ENCODE assay signal across 22 mouse cellular contexts in the genomic region with DNA sequence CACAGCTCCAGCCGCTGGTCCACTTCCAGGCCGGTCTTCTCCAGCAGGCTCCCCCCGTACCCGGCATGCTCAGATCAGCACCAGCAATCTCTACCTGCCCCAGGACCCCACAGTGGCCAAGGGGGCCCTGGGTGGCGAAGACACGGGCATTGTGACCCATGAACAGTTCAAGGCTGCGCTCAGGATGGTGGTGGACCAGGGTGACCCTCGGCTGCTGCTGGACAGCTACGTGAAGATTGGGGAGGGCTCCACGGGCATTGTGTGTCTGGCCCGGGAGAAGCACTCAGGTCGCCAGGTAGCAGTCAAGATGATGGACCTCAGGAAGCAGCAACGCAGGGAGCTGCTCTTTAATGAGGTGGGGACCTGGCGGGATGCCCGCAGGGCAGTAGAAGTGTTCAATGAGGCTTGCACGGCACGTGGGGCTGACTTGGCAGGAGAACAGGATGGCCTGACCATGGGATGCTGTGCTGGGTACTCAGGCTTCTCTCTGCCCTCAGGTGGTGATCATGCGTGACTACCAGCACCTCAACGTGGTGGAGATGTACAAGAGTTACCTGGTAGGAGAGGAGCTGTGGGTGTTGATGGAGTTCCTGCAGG. TPM values are rescaled to one million over a fixed set of nuclear protein-coding genes. Genes with fewer than 3 reads are reported as not detected.
DNase-seq lines count a peak whose midpoint lies in the region; ATAC-seq and TF ChIP-seq lines count a peak whose summit lies in the region.
"Had no signal": no experiment of that assay in that cellular context is flagged by ENCODE, and none has a peak within 500 bp of the region (broad histone marks: within the 10 kb centered on the region; RNA-seq: fewer than 3 reads in every experiment).

No protein-coding gene starts in this region.

- H3K4me2 ChIP-seq in kidney, embryonic 15.5 days: no peak overlapping the region
- H3K4me2 ChIP-seq: embryonic facial prominence, embryonic 13.5 days; heart, embryonic 15.5 days; liver, embryonic 12.5 days; lung, embryonic 14.5 days; midbrain, embryonic 12.5 days had no signal

- H3K27me3 ChIP-seq in kidney, adult 2 months (replicated peaks; ENCODE audit: control insufficient read depth, insufficient read depth, low read length): no peaks in the 10 kb centered on the region
- H3K27me3 ChIP-seq in kidney, embryonic 15.5 days: peaks cover 67% of the 10 kb centered on the region

- no peaks in the 10 kb centered on the region for H3K36me3 ChIP-seq in kidney, adult 2 months (ENCODE audit: control insufficient read depth, insufficient read depth, low read length)
- no peaks in the 10 kb centered on the region for H3K36me3 ChIP-seq in kidney, embryonic 15.5 days
- H3K36me3 ChIP-seq: embryonic facial prominence, embryonic 13.5 days; heart, embryonic 15.5 days; limb, embryonic 10.5 days; liver, embryonic 12.5 days; midbrain, embryonic 12.5 days had no signal

- TF ChIP-seq CTCF in kidney, adult 2 months (conservative IDR thresholded peaks at IDR 0.05; ENCODE audit: insufficient read depth, insufficient read length, low read depth, low read length): no peak

- no peak overlapping the region for H3K4me3 ChIP-seq in kidney, adult 2 months (ENCODE audit: insufficient read depth, low read depth, low read length)
- H3K4me3 ChIP-seq in kidney, embryonic 15.5 days (replicated peaks): no peak overlapping the region
- H3K4me3 ChIP-seq: embryonic facial prominence, embryonic 13.5 days; heart, embryonic 15.5 days; limb, embryonic 10.5 days; liver, embryonic 12.5 days; midbrain, embryonic 12.5 days; myocyte had no signal

- TF ChIP-seq POLR2A in kidney, adult 2 months (IDR thresholded peaks at IDR 0.05; ENCODE audit: low read depth, low read length): no peak

- H3K27ac ChIP-seq in kidney, adult 2 months (ENCODE audit: insufficient read depth, low read depth, low read length): no peak overlapping the region
- no peak overlapping the region for H3K27ac ChIP-seq in kidney, embryonic 15.5 days
- H3K27ac ChIP-seq: embryonic facial prominence, embryonic 13.5 days; heart, embryonic 15.5 days; limb, embryonic 10.5 days; liver, embryonic 12.5 days; midbrain, embryonic 12.5 days had no signal

- WGBS in kidney, adult 2 months: 56% methylated on average over 19 of the region's 19 CpGs
- 78% methylated on average over 19 of the region's 19 CpGs for WGBS in kidney, embryonic 15.5 days

- peak; percentile 25 to 41 for DNase-seq in cerebellum, postnatal 36 days
- DNase-seq in cerebellum, adult 11-12 months: no peak
- DNase-seq in kidney, adult 2 months: peak; percentile 93
- DNase-seq in MN1 (ENCODE audit: low spot score): peak; percentile 54
- DNase-seq in kidney, adult 9 months: peak; percentile 82
- no peak for DNase-seq in spleen, postnatal 4 days (ENCODE audit: low spot score in 2 of 2)
- no peak for DNase-seq in liver
- DNase-seq: B cell, adult 2 months; forebrain, postnatal 0 days; heart, adult 18-20 months; layer of hippocampus, postnatal 36 days; lung, embryonic 14.5 days; thymus, postnatal 14 days had no signal

- no peak overlapping the region for H3K9ac ChIP-seq in kidney, embryonic 15.5 days
- H3K9ac ChIP-seq: embryonic facial prominence, embryonic 13.5 days; forebrain, postnatal 0 days; heart, embryonic 15.5 days; liver, embryonic 12.5 days; lung, embryonic 14.5 days; midbrain, embryonic 12.5 days had no signal

- peaks cover 3% of the 10 kb centered on the region; the same call in 1 of the 2 replicates for H3K4me1 ChIP-seq in kidney, adult 2 months (ENCODE audit: control insufficient read depth, insufficient read depth, low read length)
- H3K4me1 ChIP-seq in kidney, embryonic 15.5 days: peaks cover 18% of the 10 kb centered on the region
- H3K4me1 ChIP-seq: limb, embryonic 10.5 days; liver, embryonic 12.5 days; midbrain, embryonic 12.5 days had no signal

- no peak for ATAC-seq in kidney, embryonic 15.5 days (replicated peaks; ENCODE audit: low FRiP score)
- ATAC-seq: activated CD4-positive, CD25-positive, alpha-beta regulatory T cell, adult 4 months; forebrain, postnatal 0 days; liver, embryonic 12.5 days had no signal

- H3K9me3 ChIP-seq in kidney, embryonic 15.5 days (replicated peaks): no peaks in the 10 kb centered on the region
- H3K9me3 ChIP-seq: embryonic facial prominence, embryonic 13.5 days; heart, embryonic 15.5 days; limb, embryonic 10.5 days; liver, embryonic 12.5 days; midbrain, embryonic 12.5 days had no signal

RNA-seq across cellular contexts. Expression of a gene that starts 10.3 kb away (rescaled TPM):
- 0.03 and 0.05 TPM in 2 replicates for polyA plus RNA-seq in kidney, adult 2 months (2012; rRNA removed)
- 0.28 and 0.39 TPM in 2 replicates for polyA plus RNA-seq in kidney, embryonic 15.5 days (2015; fragmentation: Nextera tagmentation; extraction: Ambion mirVana)
- polyA plus RNA-seq: activated CD4-positive, CD25-positive, alpha-beta regulatory T cell, adult 4 months; limb, embryonic 10.5 days; lung, embryonic 14.5 days; midbrain, embryonic 12.5 days; stomach, embryonic 14.5 days had no signal

RNA-seq across cellular contexts. Expression of a gene that starts 30.4 kb away (rescaled TPM):
- polyA plus RNA-seq in kidney, adult 2 months (2012; rRNA removed): 10.9 and 13.7 TPM in 2 replicates
- polyA plus RNA-seq in kidney, embryonic 15.5 days (2015; fragmentation: Nextera tagmentation; extraction: Ambion mirVana): 0.84 and 1.3 TPM in 2 replicates
- polyA plus RNA-seq: activated CD4-positive, CD25-positive, alpha-beta regulatory T cell, adult 4 months had no signal

RNA-seq across cellular contexts. Expression of a gene that starts 34.8 kb away (rescaled TPM):
- polyA plus RNA-seq in kidney, adult 2 months (2012; rRNA removed): 1.9 and 3.7 TPM in 2 replicates
- polyA plus RNA-seq in kidney, embryonic 15.5 days (2015; fragmentation: Nextera tagmentation; extraction: Ambion mirVana): 1.5 and 1.9 TPM in 2 replicates
- polyA plus RNA-seq: myocyte had no signal

RNA-seq across cellular contexts. Expression of a gene that starts 52.1 kb away (rescaled TPM):
- polyA plus RNA-seq in kidney, adult 2 months (2012; rRNA removed): 8.1 and 8.7 TPM in 2 replicates
- polyA plus RNA-seq in kidney, embryonic 15.5 days (2015; fragmentation: Nextera tagmentation; extraction: Ambion mirVana): 14.0 and 15.6 TPM in 2 replicates

Comparison
In these comparisons a context has a peak if more than half of its experiments do, and no peak if none do; other contexts are left out.
1. DNase-seq: peak in cerebellum, postnatal 36 days (2 of 2), kidney, adult 2 months (single experiment), MN1 (single experiment) and kidney, adult 9 months (single experiment); none in cerebellum, adult 11-12 months (single experiment), spleen, postnatal 4 days (0 of 2) and liver (single experiment).